Mouse (Mus musculus) heart, postnatal 14 days (tissue): ENCODE data around the gene Zfp945. TPM values are rescaled to one million over a fixed set of nuclear protein-coding genes. Genes with fewer than 3 reads are reported as not detected.
"Not testable (repeated sequence)": the region's sequence is repeated elsewhere in the genome, so short reads cannot be mapped to it uniquely, and the experiment has no call there.

Source experiments
- DNase-seq, 2 experiments: peaks; one replicate each; pipeline ENCODE4 v3.0.0; 2021 to 2022
- intact Hi-C: fragments of 180-260 bp; cut with DNase I; formaldehyde crosslinking; loops from one replicate; pipeline ENCODE4 v1.15.1; 2025
- long read RNA-seq, 2 experiments: library from polyadenylated mRNA; stranded (forward); transcript quantifications; one replicate each; pipeline ENCODE4 v2.0.0; 2021
- total RNA-seq, 2 experiments: library from RNA; stranded (reverse); gene quantifications; 2 replicates each; pipeline ENCODE4 v1.2.3; 2021

Zfp945 gene
- 1 to 10 TPM; 6.8 to 8.6 TPM for total RNA-seq
- long read RNA-seq, experiment 1, full-length matches to known transcripts: 2 of 3 reads
- long read RNA-seq, experiment 1, partial matches to known transcripts: 0 of 3 reads
- long read RNA-seq, experiment 1, other reads (novel, unspliced or antisense): 1 of 3 reads
- long read RNA-seq, experiment 2, full-length matches to known transcripts: 5 of 6 reads
- long read RNA-seq, experiment 2, partial matches to known transcripts: 1 of 6 reads
- long read RNA-seq, experiment 2, other reads (novel, unspliced or antisense): 0 of 6 reads

- DNase-seq: peak; percentile 77 to 80
- intact Hi-C loops: loop anchor here (5.0 to 10.0 kb wide), 2 partner anchors 320 to 688 kb away; no protein-coding TSS in a partner anchor
Observed at GRCm38 (mm10) chr17:22866845-22867481, at the start of gene Zfp945. Gene Zfp945 (minus strand): TSS chr17:22867134.

- intact Hi-C loops: no loop called here
- DNase-seq: no peak
Observed at GRCm38 (mm10) chr17:22888302-22888701, 21.4 kb upstream of the Zfp945 start.

GRCm38 (mm10) chr17:22884059-22884698, 17.2 kb upstream of the Zfp945 start:
- intact Hi-C loops: no loop called here
- DNase-seq: no peak

GRCm38 (mm10) chr17:22877427-22878307, 10.7 kb upstream of the Zfp945 start:
- no peak for DNase-seq
- intact Hi-C loops: no loop called here

GRCm38 (mm10) chr17:22876316-22876715, 9.4 kb upstream of the Zfp945 start:
- intact Hi-C loops: no loop called here
- no peak for DNase-seq

GRCm38 (mm10) chr17:22875549-22875948, 8.6 kb upstream of the Zfp945 start:
- intact Hi-C loops, DNase-seq: not testable (repeated sequence)

GRCm38 (mm10) chr17:22866421-22866844, 501 bp downstream of the Zfp945 start:
- intact Hi-C loops: loop anchor here (5.0 to 10.0 kb wide), 2 partner anchors 321 to 688 kb away; no protein-coding TSS in a partner anchor
- DNase-seq: peak; percentile 2 to 21

GRCm38 (mm10) chr17:22821166-22821565, 45.8 kb downstream of the Zfp945 start:
- intact Hi-C loops: no loop called here
- DNase-seq: no peak

- no peak for DNase-seq
- intact Hi-C loops: no loop called here
Observed at GRCm38 (mm10) chr17:22818199-22818595, 48.7 kb downstream of the Zfp945 start.

- intact Hi-C loops: no loop called here
- DNase-seq: peak; percentile 49 to 65
Observed at GRCm38 (mm10) chr17:22817471-22818198, 49.3 kb downstream of the Zfp945 start.

GRCm38 (mm10) chr17:22799707-22800106, 67.2 kb downstream of the Zfp945 start:
- DNase-seq: peak in 1 of 2 experiments; percentile 7
- intact Hi-C loops: no loop called here

Other genes with a start within 250 kb of the Zfp945 start
- gene Vmn2r113, start 75.8 kb upstream of the Zfp945 start, total RNA-seq: not detected
- not detected for gene Vmn2r-ps130, start 194.0 kb upstream of the Zfp945 start, total RNA-seq